Mouse (Mus musculus) 3T3-L1 (cell line): ENCODE data around the gene Ghrh.
A peak's percentile ranks its signal among the peaks of the same experiment; 100 is the strongest.

Experiments
- DNase-seq: peaks from one replicate; pipeline ENCODE4 v3.0.0-alpha.2; 2015; ENCODE audit warnings: low read depth, low spot score

The Ghrh gene

GRCm38 (mm10) chr2:157349121-157349778 is 1.9 kb upstream of the Ghrh start:
- DNase-seq: no peak

DNA sequence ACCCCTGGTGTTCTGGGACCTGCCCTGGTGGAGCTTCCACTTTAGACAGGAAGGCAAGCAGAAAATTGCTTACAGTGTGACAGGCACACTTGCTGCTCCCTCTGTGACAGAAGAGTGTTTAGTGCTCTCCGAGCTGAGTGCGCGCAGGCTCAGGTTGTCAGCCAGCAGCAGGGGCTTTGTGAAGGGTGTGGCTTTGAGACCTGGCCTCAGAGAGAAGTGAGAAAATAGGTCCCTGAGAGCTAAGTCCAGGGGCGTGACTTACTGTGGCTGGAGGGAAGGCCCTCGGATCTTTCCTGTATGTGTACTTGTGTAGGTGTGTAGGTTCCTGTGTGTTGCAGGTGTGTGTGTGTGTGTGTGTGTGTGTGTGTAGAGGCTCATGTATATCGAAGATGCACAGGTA is 4.0 kb downstream of the Ghrh start:
- no peak for DNase-seq

DNA sequence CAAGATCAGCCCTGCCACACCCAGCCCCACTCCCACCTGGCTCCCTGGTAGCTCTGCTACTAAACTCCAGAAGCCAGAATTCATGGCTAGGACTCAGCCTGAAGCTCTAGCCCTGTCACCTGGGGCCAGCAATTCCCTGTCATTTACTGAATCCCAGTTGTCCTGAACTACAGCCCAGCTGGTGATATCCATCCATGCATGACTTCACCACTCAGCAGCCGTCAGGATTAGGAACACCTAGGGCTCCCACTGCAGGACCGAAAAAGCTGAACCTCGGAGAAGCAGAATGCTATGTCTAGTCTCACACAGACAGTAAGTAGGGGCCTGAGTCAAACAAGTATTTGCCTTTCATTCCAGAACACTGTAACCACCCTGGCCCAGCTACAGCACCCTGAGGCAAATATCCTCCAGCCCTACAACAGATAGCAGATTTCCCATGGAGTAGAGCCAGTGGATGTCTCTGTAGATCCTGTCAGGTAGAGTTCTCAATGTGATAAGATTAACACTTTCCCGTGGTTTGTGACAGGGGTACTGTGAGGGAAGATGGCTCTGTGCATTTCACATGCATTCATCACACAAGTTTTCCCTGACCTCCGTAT is 4.9 kb downstream of the Ghrh start:
- no peak for DNase-seq

DNA sequence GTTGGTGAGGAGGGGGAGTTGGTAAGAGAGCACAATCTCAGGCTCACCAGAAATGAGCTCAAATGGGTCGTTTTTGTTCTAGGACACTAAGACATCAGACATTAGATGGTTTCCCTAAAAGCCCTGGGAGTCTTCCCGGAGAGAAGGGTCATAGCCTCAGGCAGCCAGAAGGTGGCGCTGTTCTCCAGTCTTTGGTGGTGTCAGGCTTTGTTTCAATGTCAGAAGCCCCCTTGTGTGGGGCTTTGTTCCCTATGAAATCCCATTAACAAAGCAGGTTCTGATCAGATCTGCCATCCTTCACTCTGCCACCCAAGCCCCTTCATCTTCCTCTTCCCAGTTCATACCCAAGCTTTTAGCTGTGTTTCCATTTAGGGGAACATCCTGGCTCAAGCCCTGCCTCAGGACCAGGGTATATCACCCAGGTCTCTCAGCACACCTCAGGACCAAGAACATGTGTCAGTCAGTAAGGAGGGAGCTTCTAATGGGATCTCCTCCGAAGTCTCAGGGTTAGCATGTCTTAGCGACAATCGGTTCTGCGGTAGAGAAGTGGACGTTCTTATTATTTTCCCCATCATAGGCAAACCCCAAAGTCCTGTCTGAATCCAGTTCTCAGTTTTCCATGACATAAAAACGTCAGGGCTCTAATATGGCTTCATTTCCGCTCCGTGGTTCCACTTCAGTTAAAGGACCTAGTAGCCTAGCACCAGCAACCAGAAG is 5.6 kb downstream of the Ghrh start:
- DNase-seq: peak; percentile 75

DNA sequence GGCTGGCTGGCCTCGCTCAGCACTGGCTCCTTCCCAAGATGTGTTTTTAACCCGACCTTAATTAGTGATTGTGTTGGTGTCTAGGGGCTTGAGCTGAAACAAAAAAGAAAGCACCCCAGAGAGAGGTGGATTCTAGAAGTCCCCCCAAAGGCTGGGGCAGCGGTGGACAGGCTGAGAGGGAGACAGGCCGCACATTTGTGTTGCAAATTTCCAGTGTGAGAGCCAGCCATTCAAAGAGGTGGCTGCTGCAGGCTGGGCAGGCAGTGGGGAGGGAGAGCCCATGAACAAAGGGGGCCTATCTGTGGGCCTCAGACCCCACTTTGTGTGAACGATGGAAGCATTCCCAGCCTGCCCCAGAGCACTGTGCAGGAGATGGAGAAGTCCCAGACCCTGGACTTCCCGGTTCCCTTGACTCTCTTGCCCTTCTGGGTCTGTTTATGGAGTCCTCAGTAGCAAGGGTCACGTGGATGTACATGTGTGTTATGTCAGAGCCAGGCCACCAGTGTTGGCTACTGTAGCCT is 7.0 kb downstream of the Ghrh start:
- no peak for DNase-seq

- DNase-seq: no peak
These were observed 7.8 kb downstream of the Ghrh start for GRCm38 (mm10) chr2:157339532-157339931.

DNA sequence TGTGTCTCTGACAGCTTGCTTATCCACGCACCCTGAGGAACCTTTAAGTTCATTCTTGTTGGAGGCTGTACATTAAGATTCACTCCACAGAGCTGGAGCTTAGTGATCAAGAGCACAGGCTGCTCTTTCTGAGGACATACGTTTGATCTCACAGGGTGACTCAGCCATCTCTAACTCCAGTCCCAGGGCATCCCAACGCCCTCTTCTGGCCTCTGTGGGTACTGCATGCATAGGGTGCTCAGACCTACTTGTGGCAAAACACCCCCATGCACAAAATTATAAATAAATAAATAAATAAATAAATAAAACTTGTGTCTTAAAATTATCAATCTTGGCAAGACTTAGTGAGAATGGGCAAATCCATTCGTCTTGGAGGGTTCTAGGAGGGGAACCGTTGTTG is 8.6 kb downstream of the Ghrh start:
- DNase-seq: peak; percentile 88

- no peak for DNase-seq
These were observed 15.2 kb downstream of the Ghrh start for GRCm38 (mm10) chr2:157332059-157332458.

- no peak for DNase-seq
These were observed 18.7 kb downstream of the Ghrh start for GRCm38 (mm10) chr2:157328570-157328969.

GRCm38 (mm10) chr2:157328106-157328505 is 19.2 kb downstream of the Ghrh start:
- no peak for DNase-seq

DNA sequence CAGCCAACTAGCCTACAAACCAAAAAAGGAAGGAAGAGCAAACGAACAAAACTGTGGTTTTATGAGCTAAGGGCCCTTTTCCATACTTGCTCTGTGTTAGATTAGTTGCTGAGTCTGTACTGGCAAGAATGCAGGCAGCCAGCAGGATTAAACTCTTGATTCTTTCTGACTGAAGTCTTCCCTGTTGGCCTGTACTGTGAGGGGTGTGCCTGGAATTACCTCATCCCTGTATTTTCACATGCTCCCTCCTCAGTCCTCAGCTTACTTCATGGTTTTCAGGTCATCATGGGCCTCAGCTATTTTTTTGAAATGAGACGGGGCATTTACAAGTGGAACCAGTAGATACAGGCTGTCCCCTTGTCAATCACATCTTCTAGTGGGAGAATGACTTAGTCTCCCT is 22.1 kb downstream of the Ghrh start:
- no peak for DNase-seq

DNA sequence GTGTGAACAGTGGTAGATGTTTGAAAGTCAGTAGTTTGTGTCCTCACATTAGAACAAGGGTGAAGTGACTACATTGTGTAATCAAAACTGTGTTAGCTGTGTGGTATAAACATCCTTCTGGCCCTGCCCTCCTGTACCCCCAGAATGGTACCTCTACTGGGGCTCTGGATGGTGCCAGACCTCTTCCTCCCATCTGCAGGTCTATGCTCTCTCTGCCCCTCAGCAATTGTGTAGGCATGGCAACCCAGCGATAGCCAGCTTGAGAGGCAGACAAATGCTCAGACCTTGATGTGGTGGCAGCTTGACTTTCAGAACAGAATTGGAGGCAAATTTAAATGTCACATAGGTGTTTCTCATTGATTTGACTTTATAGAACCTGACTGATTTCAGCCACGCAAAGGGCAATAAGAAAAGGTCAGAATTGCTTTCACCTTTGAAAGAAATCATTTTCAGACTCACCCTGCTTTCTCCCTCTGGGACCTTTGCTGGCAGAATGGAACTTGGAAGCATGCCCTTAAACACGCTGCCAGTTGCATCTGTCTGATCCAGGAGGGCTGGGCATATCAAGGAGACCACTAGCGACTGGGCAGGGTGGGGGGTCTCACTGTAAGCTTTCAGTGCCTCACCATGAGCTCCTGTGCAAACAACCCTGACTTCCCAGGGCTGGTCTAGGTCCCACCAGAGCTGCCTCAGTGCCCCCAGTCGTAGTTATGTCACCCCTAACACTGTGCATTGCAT is 25.1 kb downstream of the Ghrh start:
- no peak for DNase-seq

DNA sequence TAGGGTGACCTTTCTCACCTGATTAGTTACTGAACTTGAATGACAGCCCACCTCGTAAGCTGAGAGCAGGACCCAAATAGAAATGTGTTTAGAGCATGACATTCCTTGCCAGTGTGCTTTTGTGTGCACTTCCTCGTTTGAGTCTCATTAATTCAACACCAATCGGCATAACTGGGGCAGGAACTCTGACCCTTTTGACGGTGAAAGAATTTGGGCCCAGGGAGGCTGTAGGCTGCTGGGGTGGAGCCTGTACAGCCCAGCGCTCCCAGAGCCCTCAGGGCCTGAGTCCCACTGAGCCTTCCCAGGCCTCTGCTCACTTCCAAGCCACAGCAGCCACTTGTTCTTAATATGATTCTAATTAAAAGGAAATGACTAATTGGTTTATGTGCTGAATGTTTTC is 26.4 kb downstream of the Ghrh start:
- DNase-seq: no peak

DNA sequence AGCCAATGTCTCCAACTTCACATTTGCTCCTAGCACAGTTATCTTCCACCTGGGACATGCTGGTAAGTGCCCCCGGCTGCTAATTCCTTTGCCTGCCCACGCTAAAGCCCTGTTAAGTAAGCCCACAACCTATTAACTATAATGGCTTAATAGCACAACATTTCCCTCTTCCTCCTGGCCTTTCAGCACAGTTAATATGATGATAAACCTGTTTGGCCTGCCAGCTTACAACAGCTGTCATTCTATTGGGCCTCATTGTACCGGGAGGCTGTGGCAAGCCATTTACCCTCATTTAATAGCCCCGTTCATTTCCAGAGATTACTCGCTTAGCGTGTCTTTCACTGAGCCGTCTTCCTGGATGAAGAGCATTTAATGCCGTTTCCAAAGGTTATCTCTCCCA is 27.2 kb downstream of the Ghrh start:
- no peak for DNase-seq

DNA sequence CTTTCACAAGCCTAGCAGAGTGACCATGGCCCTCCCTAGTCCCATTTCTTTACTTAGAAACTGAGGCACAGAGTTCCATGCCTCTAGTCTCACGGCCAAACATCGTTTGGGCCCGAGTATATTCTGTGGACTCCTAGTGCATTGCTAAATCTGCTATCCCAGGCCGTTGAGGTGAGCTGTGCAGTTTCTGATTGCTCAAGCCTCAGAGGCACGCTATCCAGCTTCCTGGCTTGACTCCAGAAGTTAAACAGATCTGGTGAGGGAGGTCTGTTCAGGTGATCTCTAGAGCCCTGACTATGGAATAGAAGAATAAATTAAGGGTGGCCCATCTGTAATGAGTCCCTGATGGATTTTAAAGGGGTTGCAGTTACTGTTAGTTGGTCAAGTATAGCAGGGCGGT is 30.1 kb downstream of the Ghrh start:
- no peak for DNase-seq

- DNase-seq: no peak
These were observed 30.9 kb downstream of the Ghrh start for GRCm38 (mm10) chr2:157316358-157316933.

DNA sequence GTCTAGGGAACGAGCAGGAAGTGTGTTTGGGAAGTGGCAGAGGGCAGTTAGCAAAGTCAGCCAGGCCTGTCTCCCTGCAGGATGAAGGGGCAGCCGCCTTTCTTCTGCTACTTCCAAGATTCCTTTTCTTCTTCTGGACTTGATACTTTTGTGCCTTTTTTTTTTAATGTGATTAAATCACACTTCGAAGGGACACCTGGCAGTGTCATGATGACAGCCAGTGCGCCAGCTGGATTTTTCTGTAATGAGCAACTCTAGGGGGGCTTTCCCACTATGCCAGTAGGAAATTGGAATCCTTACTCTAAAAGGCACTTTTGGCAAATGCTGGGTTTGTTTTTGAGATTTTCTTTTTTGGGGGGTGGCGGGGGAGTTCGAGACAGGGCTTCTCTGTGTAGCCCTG is 31.8 kb downstream of the Ghrh start:
- DNase-seq: no peak

DNA sequence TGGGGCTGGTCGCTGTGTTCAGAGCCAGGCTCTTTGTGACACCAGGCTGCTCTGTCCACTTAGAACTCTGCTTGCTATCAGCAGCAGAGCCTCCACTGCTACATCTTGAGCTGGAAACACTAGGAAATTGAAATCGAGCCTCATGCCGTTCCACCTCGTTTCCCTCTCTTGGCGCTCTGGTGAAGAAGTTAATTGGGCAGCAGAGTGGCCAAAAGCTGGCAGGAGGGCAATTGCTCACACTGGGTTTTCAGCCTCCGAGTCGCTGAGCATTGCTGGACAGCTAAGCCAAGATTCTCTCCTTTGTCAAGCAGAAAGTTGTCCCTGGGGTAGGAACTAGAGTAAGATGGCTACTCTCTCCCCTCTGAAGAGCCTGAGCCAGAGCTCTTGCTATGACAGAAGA is 33.0 kb downstream of the Ghrh start:
- DNase-seq: no peak

DNA sequence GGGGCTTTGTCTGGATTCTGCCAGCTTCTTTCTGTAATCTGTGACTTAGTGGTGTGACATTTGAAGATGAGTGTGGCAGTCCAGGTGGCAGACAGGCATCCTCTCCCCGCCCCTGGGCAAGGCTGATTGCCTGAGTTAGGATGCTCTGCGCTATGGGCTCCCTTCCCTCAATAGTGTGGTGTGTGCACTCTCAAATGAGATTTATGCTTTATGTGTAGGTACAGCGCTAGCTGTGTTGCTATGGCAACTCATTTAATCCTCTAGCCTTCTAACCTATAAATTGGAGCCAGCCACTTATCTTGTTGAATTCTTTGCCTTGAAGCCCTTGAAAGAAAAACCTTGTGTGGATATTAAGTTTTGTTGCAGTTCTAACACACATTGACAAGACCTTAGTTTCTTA is 33.6 kb downstream of the Ghrh start:
- DNase-seq: no peak

DNA sequence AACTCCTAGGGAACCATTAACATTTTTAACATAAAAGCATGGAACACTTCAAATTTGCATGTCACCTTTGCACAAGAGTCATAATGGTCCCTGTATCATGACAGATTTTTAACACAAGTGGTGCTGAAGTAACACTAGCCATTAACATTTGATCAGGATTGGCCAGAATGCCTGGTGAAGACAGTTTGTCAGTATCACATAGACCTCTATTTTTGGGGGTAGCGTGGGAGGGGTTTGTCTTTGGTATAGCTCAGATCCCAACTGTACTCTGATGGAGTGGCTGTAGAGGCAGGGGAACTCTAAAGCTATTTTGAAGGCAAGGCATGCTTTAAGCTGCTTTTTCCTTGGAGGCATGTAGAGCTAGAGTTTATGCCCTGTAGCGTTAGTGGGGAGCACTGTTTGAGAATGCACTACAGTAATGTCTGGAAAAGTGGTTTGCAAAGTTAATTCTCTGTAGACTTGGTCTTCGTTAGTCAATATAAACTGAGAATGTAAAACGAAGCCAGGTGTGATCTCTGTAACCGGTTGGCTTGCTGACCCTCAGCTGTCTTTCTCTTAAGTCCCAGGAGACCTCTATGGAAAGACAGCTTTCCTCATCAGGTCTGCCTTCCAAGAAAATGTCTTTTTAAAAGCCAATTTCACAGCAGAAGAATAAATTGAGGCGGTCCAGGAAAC is 36.2 kb downstream of the Ghrh start:
- no peak for DNase-seq

DNA sequence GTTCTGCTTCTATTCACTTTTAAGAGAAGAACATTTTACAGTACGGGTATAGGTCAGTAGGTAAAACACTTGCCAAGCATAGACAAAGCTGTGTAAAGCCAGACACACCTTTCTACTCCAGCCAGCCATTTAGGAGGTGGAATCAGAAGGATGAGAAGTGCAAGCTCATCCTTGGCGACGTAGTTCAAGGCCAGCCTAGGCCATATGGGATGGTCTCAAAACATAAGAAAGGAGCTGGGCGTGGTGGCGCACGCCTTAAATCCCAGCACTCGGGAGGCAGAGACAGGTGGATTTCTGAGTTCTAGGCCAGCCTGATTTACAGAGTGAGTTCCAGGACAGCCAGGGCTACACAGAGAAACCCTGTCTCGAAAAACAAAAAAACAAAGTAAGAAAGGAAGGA is 37.7 kb downstream of the Ghrh start:
- no peak for DNase-seq
